Mouse (Mus musculus) frontal cortex, postnatal 10 days (tissue): Measurements from ENCODE around the gene Cadps2.

Experiments
- DNase-seq, 2 experiments: peaks; one replicate each; pipeline ENCODE4 v3.0.0; 2022; ENCODE audit warnings: low spot score in 2 of 2, mixed read lengths in 1 of 2

Cadps2 gene

GRCm38 (mm10) chr6:23762204-23762603 lies 77.0 kb downstream of the Cadps2 start:
- DNase-seq, result no peak

- no peak for DNase-seq
Observed at GRCm38 (mm10) chr6:23758249-23758648, 81.0 kb downstream of the Cadps2 start.

- DNase-seq, result no peak
Observed at GRCm38 (mm10) chr6:23748823-23749222, 90.4 kb downstream of the Cadps2 start.

GRCm38 (mm10) chr6:23740010-23740409 lies 99.2 kb downstream of the Cadps2 start:
- no peak for DNase-seq

GRCm38 (mm10) chr6:23732750-23733149 lies 106.5 kb downstream of the Cadps2 start:
- DNase-seq, result no peak

- DNase-seq, result no peak
Observed at GRCm38 (mm10) chr6:23728620-23729019, 110.6 kb downstream of the Cadps2 start.

- no peak for DNase-seq
Observed at GRCm38 (mm10) chr6:23723697-23724096, 115.5 kb downstream of the Cadps2 start.

- DNase-seq, result no peak
Observed at GRCm38 (mm10) chr6:23720401-23720800, 118.8 kb downstream of the Cadps2 start.

GRCm38 (mm10) chr6:23707506-23707905 lies 131.7 kb downstream of the Cadps2 start:
- peak; percentile 9 to 11 for DNase-seq

GRCm38 (mm10) chr6:23700879-23701278 lies 138.3 kb downstream of the Cadps2 start:
- DNase-seq, result no peak

- DNase-seq, result no peak
Observed at GRCm38 (mm10) chr6:23678172-23678571, 161.0 kb downstream of the Cadps2 start.

GRCm38 (mm10) chr6:23655036-23655435 lies 184.2 kb downstream of the Cadps2 start, which contains the start of gene Rnf148:
Gene Rnf148, minus strand, starts transcription at chr6:23655136.
- no peak for DNase-seq

- no peak for DNase-seq
Observed at GRCm38 (mm10) chr6:23650205-23650604, 189.0 kb downstream of the Cadps2 start, which contains the start of gene Rnf133. Gene Rnf133, minus strand, starts transcription at chr6:23650305.

GRCm38 (mm10) chr6:23648732-23649131 lies 190.5 kb downstream of the Cadps2 start:
- no peak for DNase-seq

GRCm38 (mm10) chr6:23647627-23648247 lies 191.5 kb downstream of the Cadps2 start:
- DNase-seq, result no peak

GRCm38 (mm10) chr6:23637081-23637480 lies 202.1 kb downstream of the Cadps2 start:
- DNase-seq, result no peak

- no peak for DNase-seq
Observed at GRCm38 (mm10) chr6:23635208-23635607, 204.0 kb downstream of the Cadps2 start.

- DNase-seq, result no peak
Observed at GRCm38 (mm10) chr6:23634016-23634415, 205.2 kb downstream of the Cadps2 start.

GRCm38 (mm10) chr6:23630465-23630864 lies 208.8 kb downstream of the Cadps2 start:
- no peak for DNase-seq

GRCm38 (mm10) chr6:23575102-23575501 lies 264.1 kb downstream of the Cadps2 start:
- no peak for DNase-seq

GRCm38 (mm10) chr6:23573750-23574149 lies 265.5 kb downstream of the Cadps2 start:
- DNase-seq, result no peak

- no peak for DNase-seq
Observed at GRCm38 (mm10) chr6:23572401-23572800, 266.8 kb downstream of the Cadps2 start.

GRCm38 (mm10) chr6:23569686-23570085 lies 269.5 kb downstream of the Cadps2 start:
- no peak for DNase-seq

GRCm38 (mm10) chr6:23568688-23569087 lies 270.5 kb downstream of the Cadps2 start:
- DNase-seq, result no peak
